Mouse (Mus musculus): ENCODE measurements around the gene Dmrta1. TPM values are rescaled to one million over a fixed set of nuclear protein-coding genes. Genes with fewer than 3 reads are reported as not detected.
A peak's percentile ranks its signal among the peaks of the same experiment; 100 is the strongest.

Gene Dmrta1
- polyA plus RNA-seq (2015; fragmentation: Nextera tagmentation; extraction: Ambion mirVana) = 0.22 and 0.32 TPM in 2 replicates

GRCm38 (mm10) chr4:89679195-89679594 is at the start of gene Dmrta1:
Gene Dmrta1 (plus strand): TSS chr4:89679436.
- 41% methylated on average over 5 of the region's 5 CpGs for WGBS
- Histone ChIP-seq H3K9me3 (replicated peaks) (no peaks in the 10 kb centered on the region), H3K4me1 (0 out of 2 replicates have a peak, but pooled peaks cover 4% of the 10 kb centered on the region), H3K36me3 (no peaks in the 10 kb centered on the region), H3K27ac (replicated peaks) (no peak within 1 kb of the TSS), H3K27me3 (replicated peaks) (no peaks in the 10 kb centered on the region), H3K4me3 (replicated peaks) (no peak within 1 kb of the TSS), H3K4me2 (no peak within 1 kb of the TSS), H3K9ac (replicated peaks) (no peak within 1 kb of the TSS)
- ATAC-seq (ENCODE audit: low FRiP score) = no peak

- Histone ChIP-seq H3K4me3 (replicated peaks) (no peak overlapping the region), H3K27me3 (replicated peaks) (no peaks in the 10 kb centered on the region), H3K4me1 (no peaks in the 10 kb centered on the region), H3K27ac (replicated peaks) (no peak overlapping the region), H3K9ac (replicated peaks) (no peak overlapping the region), H3K36me3 (no peaks in the 10 kb centered on the region), H3K4me2 (no peak overlapping the region), H3K9me3 (replicated peaks) (no peaks in the 10 kb centered on the region)
- 8% methylated on average over 3 of the region's 3 CpGs for WGBS
- no peak for ATAC-seq (ENCODE audit: low FRiP score)
Measured at GRCm38 (mm10) chr4:89630374-89631079, 48.7 kb upstream of the Dmrta1 start.

GRCm38 (mm10) chr4:89631560-89631959 is 47.7 kb upstream of the Dmrta1 start:
- Histone ChIP-seq H3K4me3 (replicated peaks) (no peak overlapping the region), H3K36me3 (no peaks in the 10 kb centered on the region), H3K9ac (replicated peaks) (no peak overlapping the region), H3K27ac (replicated peaks) (no peak overlapping the region), H3K27me3 (replicated peaks) (no peaks in the 10 kb centered on the region), H3K9me3 (replicated peaks) (no peaks in the 10 kb centered on the region), H3K4me2 (no peak overlapping the region), H3K4me1 (no peaks in the 10 kb centered on the region)
- WGBS = 57% methylated on average over 6 of the region's 6 CpGs
- no peak for ATAC-seq (ENCODE audit: low FRiP score)

GRCm38 (mm10) chr4:89638651-89639050 is 40.6 kb upstream of the Dmrta1 start:
- H3K4me3 ChIP-seq (replicated peaks) = no peak overlapping the region
- ATAC-seq (ENCODE audit: low FRiP score) = no peak
- 45% methylated on average over 6 of the region's 6 CpGs for WGBS
- H3K27ac ChIP-seq (replicated peaks) = no peak overlapping the region
- H3K27me3 ChIP-seq (replicated peaks) = no peaks in the 10 kb centered on the region
- no peak overlapping the region for H3K9ac ChIP-seq (replicated peaks)
- no peaks in the 10 kb centered on the region for H3K36me3 ChIP-seq
- no peak overlapping the region for H3K4me2 ChIP-seq
- no peaks in the 10 kb centered on the region for H3K9me3 ChIP-seq (replicated peaks)
- H3K4me1 ChIP-seq = no peaks in the 10 kb centered on the region

DNA sequence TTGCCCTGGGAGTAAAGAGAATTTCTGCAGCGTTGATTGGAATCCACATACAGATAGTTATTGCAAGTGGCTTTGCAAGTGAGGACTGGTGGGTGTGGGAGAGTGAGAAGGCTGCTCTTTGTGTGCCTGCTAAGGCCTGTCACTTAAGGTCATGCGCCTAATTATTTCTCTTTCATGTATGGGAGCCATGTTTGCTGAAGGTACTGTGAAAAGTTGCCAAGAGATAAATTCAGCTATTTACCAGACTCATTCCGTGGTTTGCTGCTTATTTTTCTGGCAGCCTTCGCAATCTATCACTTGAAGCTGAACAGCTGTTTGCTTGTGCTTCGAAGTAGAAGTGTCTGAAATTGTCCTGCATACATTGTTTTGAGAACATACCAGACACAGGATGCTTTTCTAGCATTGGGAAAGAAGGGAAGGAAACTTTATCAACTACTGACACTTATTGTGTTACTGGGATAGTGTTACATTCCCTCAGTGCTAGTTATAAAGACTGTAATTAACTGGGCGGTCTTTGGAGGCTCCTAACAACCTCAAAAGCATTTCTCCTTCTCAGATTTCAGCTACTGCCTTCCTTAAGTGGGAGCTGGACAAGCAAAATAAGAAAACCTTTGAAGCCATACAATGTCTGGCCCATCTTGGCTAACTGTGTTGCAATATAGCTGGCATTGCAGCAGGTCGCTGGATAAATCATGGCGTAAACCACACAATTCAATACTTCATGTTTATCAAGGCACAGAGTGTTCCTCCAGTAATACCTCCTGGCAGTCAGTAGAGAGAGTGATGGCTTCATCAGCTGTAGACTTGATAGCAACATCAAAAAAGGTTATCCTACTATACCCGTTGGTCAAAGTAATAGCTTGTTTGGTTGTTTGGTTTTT is 34.8 kb upstream of the Dmrta1 start:
- Histone ChIP-seq H3K4me1 (peaks cover 7% of the 10 kb centered on the region; the same call in 1 of the 2 replicates), H3K27ac (replicated peaks) (no peak overlapping the region), H3K36me3 (no peaks in the 10 kb centered on the region), H3K4me3 (replicated peaks) (no peak overlapping the region), H3K9ac (replicated peaks) (no peak overlapping the region), H3K27me3 (replicated peaks) (no peaks in the 10 kb centered on the region), H3K4me2 (no peak overlapping the region), H3K9me3 (replicated peaks) (no peaks in the 10 kb centered on the region)
- ATAC-seq (ENCODE audit: low FRiP score) = no peak
- WGBS = 48% methylated on average over 9 of the region's 9 CpGs

DNA sequence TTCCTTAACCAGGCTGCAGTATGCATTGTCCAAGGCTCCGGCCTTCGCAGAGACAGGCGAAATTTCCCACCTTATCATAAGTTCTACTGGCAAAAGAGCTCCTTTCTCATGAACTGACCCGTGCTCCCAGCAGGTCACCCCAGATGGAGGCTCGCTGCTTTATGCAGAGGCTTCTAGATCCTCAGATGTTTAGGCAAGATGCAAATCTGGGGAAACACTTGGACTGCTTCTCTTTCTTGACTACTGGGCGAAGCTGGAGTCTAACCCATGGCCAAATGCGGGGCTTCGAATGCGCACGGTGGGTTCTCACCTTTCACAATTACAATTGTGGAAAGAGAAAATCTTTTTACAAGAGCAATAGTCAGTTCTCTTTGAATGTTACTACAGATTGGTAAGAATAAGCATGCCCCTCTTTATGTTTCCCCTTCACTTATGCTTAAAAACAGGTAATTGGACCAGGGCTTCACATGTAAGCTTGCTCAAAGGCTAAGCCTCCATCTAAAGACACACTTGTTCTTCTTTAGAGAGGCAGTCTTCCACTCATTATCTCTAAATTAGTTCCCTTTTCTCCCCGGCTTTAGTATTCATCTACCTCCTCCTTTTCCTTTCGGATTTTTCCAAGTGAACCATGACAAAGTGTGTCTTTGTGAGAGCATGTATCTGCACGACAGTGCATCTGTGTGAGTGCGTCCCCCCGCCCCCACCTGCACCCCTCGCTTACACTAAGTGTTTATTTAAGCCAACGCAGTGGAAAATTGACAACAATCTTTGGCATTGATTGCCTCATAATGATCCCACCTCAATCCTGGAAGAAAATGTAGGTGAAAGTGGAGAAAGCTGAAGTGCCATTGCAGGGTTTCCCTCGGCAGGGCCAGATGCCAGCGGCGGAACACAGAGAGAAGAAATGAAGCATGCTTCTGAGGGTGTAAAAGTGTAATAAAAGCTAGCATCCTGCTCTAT is 28.6 kb upstream of the Dmrta1 start:
- no peaks in the 10 kb centered on the region for H3K27me3 ChIP-seq (replicated peaks)
- H3K9me3 ChIP-seq (replicated peaks) = no peaks in the 10 kb centered on the region
- ATAC-seq (ENCODE audit: low FRiP score) = peak; percentile 53; the same call in 1 of the 2 replicates
- H3K4me1 ChIP-seq = peaks cover 5% of the 10 kb centered on the region
- no peak overlapping the region for H3K4me3 ChIP-seq (replicated peaks)
- H3K27ac ChIP-seq (replicated peaks) = no peak overlapping the region
- no peak overlapping the region for H3K9ac ChIP-seq (replicated peaks)
- peak overlapping the region; percentile 40 for H3K4me2 ChIP-seq
- no peaks in the 10 kb centered on the region for H3K36me3 ChIP-seq
- WGBS = 55% methylated on average over 20 of the region's 20 CpGs

DNA sequence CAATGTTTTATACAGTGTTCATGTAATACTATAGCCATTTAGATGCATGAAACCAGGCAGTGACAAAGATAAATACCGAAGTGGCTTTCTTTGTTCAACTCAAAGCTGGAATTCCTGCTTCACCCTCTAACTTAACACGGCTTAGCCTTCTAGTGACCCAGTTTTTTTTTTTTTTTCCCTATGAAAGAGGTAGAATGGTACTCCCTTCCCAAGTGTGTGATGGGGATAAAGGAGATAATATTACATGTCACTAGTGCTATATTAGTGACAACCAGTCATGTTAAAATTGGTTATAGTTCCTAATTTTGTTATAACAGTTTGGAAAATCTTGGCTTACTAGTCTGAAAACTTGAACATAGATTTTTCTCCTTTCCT is 27.9 kb upstream of the Dmrta1 start:
- Histone ChIP-seq H3K36me3 (no peaks in the 10 kb centered on the region), H3K27ac (replicated peaks) (no peak overlapping the region), H3K4me2 (peak overlapping the region; percentile 40), H3K9ac (replicated peaks) (no peak overlapping the region), H3K9me3 (replicated peaks) (no peaks in the 10 kb centered on the region), H3K27me3 (replicated peaks) (no peaks in the 10 kb centered on the region), H3K4me1 (peaks cover 5% of the 10 kb centered on the region), H3K4me3 (replicated peaks) (no peak overlapping the region)
- no peak for ATAC-seq (ENCODE audit: low FRiP score)
- WGBS = 32% methylated on average over 2 of the region's 2 CpGs

GRCm38 (mm10) chr4:89651779-89652178 is 27.5 kb upstream of the Dmrta1 start:
- no peak overlapping the region for H3K4me3 ChIP-seq (replicated peaks)
- H3K4me2 ChIP-seq = no peak overlapping the region
- 83% methylated on average over 1 of the region's 1 CpGs for WGBS
- H3K4me1 ChIP-seq = peaks cover 5% of the 10 kb centered on the region
- H3K9me3 ChIP-seq (replicated peaks) = no peaks in the 10 kb centered on the region
- no peak overlapping the region for H3K27ac ChIP-seq (replicated peaks)
- no peak for ATAC-seq (ENCODE audit: low FRiP score)
- H3K36me3 ChIP-seq = no peaks in the 10 kb centered on the region
- H3K27me3 ChIP-seq (replicated peaks) = no peaks in the 10 kb centered on the region
- H3K9ac ChIP-seq (replicated peaks) = no peak overlapping the region

GRCm38 (mm10) chr4:89663406-89663805 is 15.8 kb upstream of the Dmrta1 start:
- H3K27me3 ChIP-seq (replicated peaks) = no peaks in the 10 kb centered on the region

GRCm38 (mm10) chr4:89674711-89675110 is 4.5 kb upstream of the Dmrta1 start:
- no peaks in the 10 kb centered on the region for H3K27me3 ChIP-seq (replicated peaks)
- 88% methylated on average over 3 of the region's 3 CpGs for WGBS
- no peaks in the 10 kb centered on the region for H3K9me3 ChIP-seq (replicated peaks)
- 0 out of 2 replicates have a peak, but pooled peaks cover 4% of the 10 kb centered on the region for H3K4me1 ChIP-seq
- no peak overlapping the region for H3K27ac ChIP-seq (replicated peaks)
- ATAC-seq (ENCODE audit: low FRiP score) = no peak
- H3K4me2 ChIP-seq = no peak overlapping the region
- no peaks in the 10 kb centered on the region for H3K36me3 ChIP-seq
- H3K9ac ChIP-seq (replicated peaks) = no peak overlapping the region
- H3K4me3 ChIP-seq (replicated peaks) = no peak overlapping the region

More at GRCm38 (mm10) chr4:89663406-89663805, 15.8 kb upstream of the Dmrta1 start:
- H3K9me3 ChIP-seq (replicated peaks) = no peaks in the 10 kb centered on the region
- H3K27ac ChIP-seq (replicated peaks) = no peak overlapping the region
- H3K4me1 ChIP-seq = no peaks in the 10 kb centered on the region
- no peak for ATAC-seq (ENCODE audit: low FRiP score)
- H3K4me2 ChIP-seq = no peak overlapping the region
- 39% methylated on average over 2 of the region's 2 CpGs for WGBS
- no peaks in the 10 kb centered on the region for H3K36me3 ChIP-seq
- H3K4me3 ChIP-seq (replicated peaks) = no peak overlapping the region
- no peak overlapping the region for H3K9ac ChIP-seq (replicated peaks)

DNA sequence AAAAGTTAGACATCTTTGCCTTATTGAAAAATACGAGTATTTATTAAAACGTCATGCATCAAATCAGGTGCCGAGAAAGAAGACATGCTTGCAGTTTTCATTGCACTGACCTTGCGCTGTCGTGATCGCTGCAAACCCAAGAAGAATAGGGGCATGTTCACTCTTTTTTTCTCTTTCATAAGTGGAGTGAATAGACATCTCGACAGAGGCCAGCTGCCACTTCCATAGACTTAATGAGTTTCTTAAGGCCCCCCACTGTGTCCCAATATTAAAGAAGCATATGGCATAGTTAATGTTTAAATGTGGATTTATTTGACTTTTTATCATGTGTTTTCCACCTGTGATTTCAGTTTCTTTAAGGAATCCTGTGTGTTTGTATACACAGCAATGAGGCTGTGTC is 1.3 kb upstream of the Dmrta1 start:
- Histone ChIP-seq H3K9ac (replicated peaks) (no peak overlapping the region), H3K27me3 (replicated peaks) (no peaks in the 10 kb centered on the region), H3K9me3 (replicated peaks) (no peaks in the 10 kb centered on the region), H3K4me3 (replicated peaks) (no peak overlapping the region), H3K27ac (replicated peaks) (no peak overlapping the region), H3K4me2 (no peak overlapping the region), H3K4me1 (0 out of 2 replicates have a peak, but pooled peaks cover 4% of the 10 kb centered on the region), H3K36me3 (no peaks in the 10 kb centered on the region)
- 20% methylated on average over 7 of the region's 7 CpGs for WGBS
- ATAC-seq (ENCODE audit: low FRiP score) = no peak
